Mouse (Mus musculus): ENCODE measurements around the gene Adgrv1.

Adgrv1 gene

DNA sequence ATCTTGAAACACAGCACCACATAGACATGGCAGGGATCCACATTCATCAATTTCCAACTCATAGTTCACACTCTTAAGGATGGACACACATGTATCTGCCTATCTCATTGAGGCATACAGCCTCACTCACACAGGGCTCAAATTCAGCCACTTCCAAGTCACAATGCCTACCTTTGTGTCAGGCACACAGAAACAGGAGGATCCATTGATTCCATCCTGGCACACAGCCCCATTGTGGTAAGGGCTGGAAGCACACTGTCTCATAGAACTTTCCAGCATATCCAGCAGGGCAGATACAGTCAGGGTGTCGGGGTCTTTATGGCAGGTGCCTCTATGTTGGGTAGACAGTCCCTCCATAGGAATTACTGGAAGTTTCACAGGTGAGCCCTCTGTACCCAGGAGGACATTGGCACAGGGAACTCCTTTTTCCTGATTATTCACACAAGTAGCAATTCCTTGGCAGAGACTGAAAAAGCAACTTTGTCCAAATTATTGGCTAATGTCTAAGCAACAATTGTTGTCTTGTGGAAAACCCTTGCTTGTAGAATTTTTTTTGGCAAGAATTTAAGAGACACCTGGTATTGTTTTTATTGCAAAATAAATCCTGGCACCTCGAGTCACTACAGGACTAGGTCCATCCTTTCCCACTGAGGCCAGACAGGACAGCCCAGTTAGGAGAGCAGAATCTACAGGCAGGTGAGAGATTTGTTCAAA, 545.8 kb downstream of the Adgrv1 start:
- DNase-seq (ENCODE audit: extremely low spot score, low spot score): no peak

DNA sequence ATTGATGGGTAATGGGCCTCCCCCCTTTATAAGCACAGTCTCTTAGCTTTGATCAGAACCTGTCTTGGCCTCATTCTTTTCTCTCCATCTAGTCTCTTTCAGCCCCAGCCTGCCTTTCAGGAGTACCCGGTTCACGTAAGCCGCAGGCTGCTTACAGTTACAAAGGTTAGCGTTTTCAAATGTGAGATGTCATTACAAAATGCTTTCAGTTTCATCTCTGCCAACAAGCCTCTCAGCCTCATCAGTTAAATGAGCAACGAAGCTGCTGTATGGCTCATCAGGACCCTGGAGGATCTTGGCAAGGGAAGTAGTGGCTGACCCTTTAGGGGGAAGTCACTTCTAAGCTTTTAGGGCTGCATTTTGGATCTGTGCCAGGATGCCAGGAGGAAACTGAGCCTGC, 560.7 kb downstream of the Adgrv1 start:
- no peak for DNase-seq (ENCODE audit: extremely low spot score, low spot score)

DNA sequence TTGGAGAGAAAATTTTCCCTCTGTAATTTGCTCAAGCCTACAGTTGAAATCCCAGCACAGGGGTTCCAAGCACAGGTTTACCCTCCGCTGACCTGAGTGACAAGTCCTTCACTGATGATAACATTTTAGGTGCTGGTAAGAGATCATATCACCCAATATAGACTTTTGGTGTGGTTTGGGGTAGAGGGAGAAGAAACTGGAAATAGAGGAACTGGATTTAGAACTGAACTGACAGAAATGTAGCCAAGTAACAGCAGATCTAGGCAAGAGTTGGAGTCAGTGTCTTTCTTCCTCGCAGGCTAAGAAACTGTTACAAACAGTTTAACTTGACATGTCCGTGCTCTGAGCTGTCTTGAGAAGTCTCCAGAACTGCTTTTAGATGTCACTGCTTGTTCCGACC, 581.5 kb downstream of the Adgrv1 start:
- DNase-seq (ENCODE audit: extremely low spot score, low spot score): no peak

DNA sequence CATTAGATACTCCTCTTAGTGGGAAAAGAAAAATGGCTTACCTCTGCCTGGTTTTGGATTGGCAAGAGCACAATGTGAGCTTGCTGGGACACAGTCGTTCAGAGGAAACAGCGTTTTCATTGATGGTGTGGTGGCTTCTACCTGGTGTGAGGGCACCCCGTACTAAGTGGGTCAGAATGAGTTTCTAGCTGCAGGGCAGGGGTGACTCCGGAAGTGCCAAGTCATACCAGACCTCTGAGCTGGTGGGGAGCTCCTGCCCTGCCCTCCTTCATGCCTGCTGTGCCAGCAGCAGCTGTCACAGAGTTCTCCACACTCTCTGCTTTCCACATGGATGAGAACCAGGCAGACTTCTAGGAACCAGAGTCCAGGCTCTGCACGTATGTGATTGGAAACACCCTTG, 582.0 kb downstream of the Adgrv1 start:
- DNase-seq (ENCODE audit: extremely low spot score, low spot score): no peak

DNA sequence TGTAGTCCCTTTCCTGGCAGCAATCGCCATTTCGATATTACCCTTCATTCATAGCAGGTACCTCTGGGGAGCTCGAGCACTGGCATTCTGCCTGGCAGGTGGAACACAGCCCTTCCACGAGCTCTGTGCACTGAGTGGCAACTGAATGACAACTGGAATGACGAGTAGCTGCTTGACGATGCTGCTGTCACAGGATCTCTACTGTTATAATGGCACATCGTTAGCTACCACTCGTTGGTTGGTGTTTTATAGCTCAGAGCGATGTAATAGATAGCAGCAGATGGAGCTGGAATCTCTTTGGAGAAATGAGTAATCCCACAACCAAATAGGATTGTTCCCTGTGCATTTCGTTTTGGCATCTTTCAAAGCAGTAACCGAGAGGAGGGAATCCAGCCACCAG, 587.6 kb downstream of the Adgrv1 start:
- DNase-seq (ENCODE audit: extremely low spot score, low spot score): no peak
